Mouse (Mus musculus): ENCODE data around the gene Kif26b. TPM values are rescaled to one million over a fixed set of nuclear protein-coding genes. Genes with fewer than 3 reads are reported as not detected.

The Kif26b gene
- polyA plus RNA-seq, 1 experiment from 2014 or later, result 5.1 TPM

DNA sequence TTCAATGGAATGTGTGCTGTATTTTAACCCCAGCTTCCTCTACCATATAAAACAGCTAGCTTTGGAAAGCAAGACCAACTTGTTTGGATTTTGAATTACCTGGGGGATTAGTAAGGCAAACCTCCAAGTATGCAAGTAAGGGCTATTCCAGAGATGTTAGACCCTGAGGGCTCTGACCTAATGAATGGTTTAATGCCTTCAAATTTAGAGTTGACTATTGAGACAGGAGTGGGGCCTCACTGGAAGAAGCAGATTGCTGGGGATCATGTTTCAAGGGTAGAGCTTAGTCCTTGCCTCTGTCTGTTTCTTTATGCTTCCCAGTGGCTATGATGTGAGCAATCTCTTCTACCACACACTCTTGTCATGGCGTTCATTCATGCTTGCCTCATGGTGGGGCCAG, 349.8 kb downstream of the Kif26b start:
- no peak for ATAC-seq (replicated peaks; ENCODE audit: extremely low read depth, insufficient read depth, low FRiP score)
- H3K36me3 ChIP-seq (ENCODE audit: control insufficient read depth, insufficient read depth), result peaks cover 8% of the 10 kb centered on the region; the same call in 1 of the 2 replicates
- no peak overlapping the region for H3K4me3 ChIP-seq (ENCODE audit: low read length)
- H3K27ac ChIP-seq (ENCODE audit: low read length), result no peak overlapping the region
- no peak overlapping the region for H3K4me2 ChIP-seq (ENCODE audit: low read depth, low read length)
- no peaks in the 10 kb centered on the region for H3K9me3 ChIP-seq (replicated peaks; ENCODE audit: control insufficient read depth, low read length)
- 86% methylated on average over 1 of the region's 1 CpGs for WGBS
- no peaks in the 10 kb centered on the region for H3K4me1 ChIP-seq (ENCODE audit: control insufficient read depth, insufficient read depth, low read length)
- no peaks in the 10 kb centered on the region for H3K27me3 ChIP-seq (ENCODE audit: control insufficient read depth, insufficient read depth, low read length)
- no peak overlapping the region for H3K9ac ChIP-seq (ENCODE audit: low read length)

GRCm38 (mm10) chr1:178880905-178881304, 352.0 kb downstream of the Kif26b start:
- Histone ChIP-seq H3K9me3 (replicated peaks; ENCODE audit: control insufficient read depth, low read length) (no peaks in the 10 kb centered on the region), H3K4me1 (ENCODE audit: control insufficient read depth, insufficient read depth, low read length) (no peaks in the 10 kb centered on the region), H3K27ac (ENCODE audit: low read length) (no peak overlapping the region), H3K9ac (ENCODE audit: low read length) (no peak overlapping the region), H3K27me3 (ENCODE audit: control insufficient read depth, insufficient read depth, low read length) (no peaks in the 10 kb centered on the region), H3K36me3 (ENCODE audit: control insufficient read depth, insufficient read depth) (0 out of 2 replicates have a peak, but pooled peaks cover 6% of the 10 kb centered on the region), H3K4me3 (ENCODE audit: low read length) (no peak overlapping the region), H3K4me2 (ENCODE audit: low read depth, low read length) (no peak overlapping the region)
- ATAC-seq (replicated peaks; ENCODE audit: extremely low read depth, insufficient read depth, low FRiP score), result no peak
- WGBS, result 59% methylated on average over 7 of the region's 7 CpGs

GRCm38 (mm10) chr1:178886671-178887070, 357.7 kb downstream of the Kif26b start:
- H3K36me3 ChIP-seq (ENCODE audit: control insufficient read depth, insufficient read depth), result 0 out of 2 replicates have a peak, but pooled peaks cover 7% of the 10 kb centered on the region

GRCm38 (mm10) chr1:178892376-178892775, 363.5 kb downstream of the Kif26b start:
- Histone ChIP-seq H3K4me3 (ENCODE audit: low read length) (no peak overlapping the region), H3K27me3 (ENCODE audit: control insufficient read depth, insufficient read depth, low read length) (no peaks in the 10 kb centered on the region), H3K9me3 (replicated peaks; ENCODE audit: control insufficient read depth, low read length) (no peaks in the 10 kb centered on the region), H3K4me1 (ENCODE audit: control insufficient read depth, insufficient read depth, low read length) (no peaks in the 10 kb centered on the region), H3K27ac (ENCODE audit: low read length) (no peak overlapping the region), H3K4me2 (ENCODE audit: low read depth, low read length) (no peak overlapping the region), H3K9ac (ENCODE audit: low read length) (no peak overlapping the region), H3K36me3 (ENCODE audit: control insufficient read depth, insufficient read depth) (no peaks in the 10 kb centered on the region)
- no peak for ATAC-seq (replicated peaks; ENCODE audit: extremely low read depth, insufficient read depth, low FRiP score)
- 89% methylated on average over 6 of the region's 6 CpGs for WGBS

More at GRCm38 (mm10) chr1:178886671-178887070, 357.7 kb downstream of the Kif26b start:
- no peaks in the 10 kb centered on the region for H3K9me3 ChIP-seq (replicated peaks; ENCODE audit: control insufficient read depth, low read length)
- no peaks in the 10 kb centered on the region for H3K4me1 ChIP-seq (ENCODE audit: control insufficient read depth, insufficient read depth, low read length)
- H3K4me3 ChIP-seq (ENCODE audit: low read length), result no peak overlapping the region
- no peak overlapping the region for H3K27ac ChIP-seq (ENCODE audit: low read length)
- no peak for ATAC-seq (replicated peaks; ENCODE audit: extremely low read depth, insufficient read depth, low FRiP score)
- WGBS, result 78% methylated on average over 5 of the region's 5 CpGs
- H3K4me2 ChIP-seq (ENCODE audit: low read depth, low read length), result no peak overlapping the region
- no peak overlapping the region for H3K9ac ChIP-seq (ENCODE audit: low read length)
- no peaks in the 10 kb centered on the region for H3K27me3 ChIP-seq (ENCODE audit: control insufficient read depth, insufficient read depth, low read length)

- 90% methylated on average over 11 of the region's 11 CpGs for WGBS
- Histone ChIP-seq H3K4me2 (ENCODE audit: low read depth, low read length) (no peak overlapping the region), H3K36me3 (ENCODE audit: control insufficient read depth, insufficient read depth) (0 out of 2 replicates have a peak, but pooled peaks cover 3% of the 10 kb centered on the region), H3K27ac (ENCODE audit: low read length) (no peak overlapping the region), H3K9me3 (replicated peaks; ENCODE audit: control insufficient read depth, low read length) (no peaks in the 10 kb centered on the region), H3K27me3 (ENCODE audit: control insufficient read depth, insufficient read depth, low read length) (no peaks in the 10 kb centered on the region), H3K4me3 (ENCODE audit: low read length) (no peak overlapping the region), H3K4me1 (ENCODE audit: control insufficient read depth, insufficient read depth, low read length) (no peaks in the 10 kb centered on the region), H3K9ac (ENCODE audit: low read length) (no peak overlapping the region)
- ATAC-seq (replicated peaks; ENCODE audit: extremely low read depth, insufficient read depth, low FRiP score), result no peak
These were observed 364.5 kb downstream of the Kif26b start for GRCm38 (mm10) chr1:178893229-178894080.

- no peak overlapping the region for H3K4me2 ChIP-seq (ENCODE audit: low read depth, low read length)
- H3K9ac ChIP-seq (ENCODE audit: low read length), result no peak overlapping the region
- no peaks in the 10 kb centered on the region for H3K27me3 ChIP-seq (ENCODE audit: control insufficient read depth, insufficient read depth, low read length)
- 0 out of 2 replicates have a peak, but pooled peaks cover 3% of the 10 kb centered on the region for H3K36me3 ChIP-seq (ENCODE audit: control insufficient read depth, insufficient read depth)
- no peak overlapping the region for H3K4me3 ChIP-seq (ENCODE audit: low read length)
- 97% methylated on average over 3 of the region's 3 CpGs for WGBS
- H3K4me1 ChIP-seq (ENCODE audit: control insufficient read depth, insufficient read depth, low read length), result no peaks in the 10 kb centered on the region
- no peak for ATAC-seq (replicated peaks; ENCODE audit: extremely low read depth, insufficient read depth, low FRiP score)
- no peak overlapping the region for H3K27ac ChIP-seq (ENCODE audit: low read length)
- H3K9me3 ChIP-seq (replicated peaks; ENCODE audit: control insufficient read depth, low read length), result no peaks in the 10 kb centered on the region
These were observed 365.1 kb downstream of the Kif26b start for GRCm38 (mm10) chr1:178894081-178894401.

DNA sequence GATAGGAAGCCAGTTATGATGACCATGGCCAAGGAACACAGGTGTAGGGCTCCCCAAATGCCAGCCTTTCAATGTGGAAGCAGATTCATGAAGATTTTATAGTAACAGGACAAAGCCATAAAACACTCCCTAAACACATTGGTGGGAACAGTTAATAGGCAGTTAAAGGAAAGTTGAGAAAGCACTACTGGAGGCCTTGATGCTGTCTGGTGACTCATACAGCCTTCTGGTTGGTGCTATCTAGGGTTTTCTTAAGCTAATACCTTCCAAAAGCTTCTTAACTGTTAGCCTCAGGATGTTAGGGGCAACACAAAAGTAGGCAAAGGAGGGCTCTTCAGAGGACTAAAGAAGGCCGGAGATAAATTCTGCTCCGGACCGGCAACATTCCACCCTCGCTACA, 366.7 kb downstream of the Kif26b start:
- Histone ChIP-seq H3K27me3 (ENCODE audit: control insufficient read depth, insufficient read depth, low read length) (no peaks in the 10 kb centered on the region), H3K27ac (ENCODE audit: low read length) (no peak overlapping the region), H3K4me3 (ENCODE audit: low read length) (no peak overlapping the region), H3K4me2 (ENCODE audit: low read depth, low read length) (no peak overlapping the region), H3K4me1 (ENCODE audit: control insufficient read depth, insufficient read depth, low read length) (no peaks in the 10 kb centered on the region), H3K36me3 (ENCODE audit: control insufficient read depth, insufficient read depth) (0 out of 2 replicates have a peak, but pooled peaks cover 3% of the 10 kb centered on the region), H3K9me3 (replicated peaks; ENCODE audit: control insufficient read depth, low read length) (no peaks in the 10 kb centered on the region), H3K9ac (ENCODE audit: low read length) (no peak overlapping the region)
- ATAC-seq (replicated peaks; ENCODE audit: extremely low read depth, insufficient read depth, low FRiP score), result no peak
- 71% methylated on average over 4 of the region's 4 CpGs for WGBS

DNA sequence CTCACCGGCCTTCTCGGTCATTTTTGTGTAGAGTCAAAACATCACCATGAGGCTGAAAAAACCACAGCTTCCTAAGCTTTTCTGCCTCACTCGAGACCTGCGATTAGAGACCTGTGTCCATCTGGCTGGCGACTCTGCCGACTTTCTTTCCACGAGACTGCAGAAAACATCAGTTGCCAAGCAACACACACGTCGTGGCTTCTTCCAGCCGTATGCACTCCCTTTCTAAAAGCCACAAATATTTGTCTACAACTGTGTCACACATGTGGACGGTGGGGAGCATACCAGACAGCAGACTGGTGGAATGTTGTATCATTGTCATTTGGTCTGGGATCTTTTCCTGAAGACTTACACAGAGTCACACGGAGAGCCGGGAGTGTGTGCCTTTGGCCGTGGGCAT, 382.0 kb downstream of the Kif26b start:
- WGBS, result 57% methylated on average over 14 of the region's 14 CpGs
- H3K9ac ChIP-seq (ENCODE audit: low read length), result no peak overlapping the region
- H3K27ac ChIP-seq (ENCODE audit: low read length), result no peak overlapping the region
- no peak for ATAC-seq (replicated peaks; ENCODE audit: extremely low read depth, insufficient read depth, low FRiP score)
- no peak overlapping the region for H3K4me3 ChIP-seq (ENCODE audit: low read length)
- H3K4me1 ChIP-seq (ENCODE audit: control insufficient read depth, insufficient read depth, low read length), result peaks cover 3% of the 10 kb centered on the region
- H3K27me3 ChIP-seq (ENCODE audit: control insufficient read depth, insufficient read depth, low read length), result no peaks in the 10 kb centered on the region
- no peak overlapping the region for H3K4me2 ChIP-seq (ENCODE audit: low read depth, low read length)
- no peaks in the 10 kb centered on the region for H3K9me3 ChIP-seq (replicated peaks; ENCODE audit: control insufficient read depth, low read length)
- peaks cover 7% of the 10 kb centered on the region for H3K36me3 ChIP-seq (ENCODE audit: control insufficient read depth, insufficient read depth)

GRCm38 (mm10) chr1:178912936-178913716, 384.2 kb downstream of the Kif26b start:
- ATAC-seq (replicated peaks; ENCODE audit: extremely low read depth, insufficient read depth, low FRiP score), result no peak
- H3K9me3 ChIP-seq (replicated peaks; ENCODE audit: control insufficient read depth, low read length), result no peaks in the 10 kb centered on the region
- peaks cover 3% of the 10 kb centered on the region for H3K4me1 ChIP-seq (ENCODE audit: control insufficient read depth, insufficient read depth, low read length)
- H3K4me2 ChIP-seq (ENCODE audit: low read depth, low read length), result no peak overlapping the region
- H3K4me3 ChIP-seq (ENCODE audit: low read length), result no peak overlapping the region
- H3K27ac ChIP-seq (ENCODE audit: low read length), result no peak overlapping the region
- H3K36me3 ChIP-seq (ENCODE audit: control insufficient read depth, insufficient read depth), result peaks cover 12% of the 10 kb centered on the region
- no peaks in the 10 kb centered on the region for H3K27me3 ChIP-seq (ENCODE audit: control insufficient read depth, insufficient read depth, low read length)
- H3K9ac ChIP-seq (ENCODE audit: low read length), result no peak overlapping the region
- WGBS, result 38% methylated on average over 6 of the region's 6 CpGs

Data from heart, embryonic 16.5 days (tissue).